Mouse (Mus musculus) spleen, postnatal 10 days (tissue): ENCODE results near the gene Map4k5.

Experiments used
- DNase-seq, 2 experiments: peaks; one replicate each; pipeline ENCODE4 v3.0.0; 2021 to 2022; ENCODE audit warnings: low spot score in 2 of 2

Map4k5 gene

GRCm38 (mm10) chr12:69887776-69888175 lies 5.2 kb downstream of the Map4k5 start:
- no peak for DNase-seq

DNA sequence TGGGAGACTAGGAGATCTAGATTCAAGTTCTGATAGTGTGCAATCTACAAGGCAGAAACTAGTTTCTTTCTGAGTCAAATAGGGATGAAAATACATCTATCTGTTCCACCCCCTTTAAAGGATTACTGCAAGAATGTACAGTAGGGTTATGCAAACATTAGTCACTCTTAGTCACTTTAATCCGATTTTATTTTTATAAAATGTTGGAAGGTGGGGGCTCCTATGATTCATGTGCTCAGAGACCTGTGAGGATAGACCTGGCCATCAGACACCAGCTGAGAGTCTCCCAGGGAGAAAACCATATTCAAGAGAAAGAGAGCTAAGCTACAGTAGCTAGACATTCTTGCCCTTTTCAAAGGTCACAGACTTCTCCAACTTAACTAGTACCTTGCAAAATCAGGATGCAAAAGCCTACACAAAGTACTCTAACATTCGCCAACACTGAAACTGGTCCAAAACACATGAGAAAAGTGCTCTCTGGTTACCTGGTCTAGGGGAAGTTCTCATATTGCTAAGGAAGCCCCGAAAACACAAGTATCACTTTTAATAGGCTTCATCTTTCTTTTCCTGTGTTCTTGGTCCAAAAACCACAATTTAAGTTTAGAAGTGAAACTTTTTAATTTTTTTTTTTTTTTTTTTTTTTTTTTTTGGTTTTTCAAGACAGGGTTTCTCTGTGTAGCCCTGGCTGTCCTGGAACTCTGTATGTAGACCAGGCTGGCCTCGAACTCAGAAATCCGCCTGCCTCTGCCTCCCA lies 7.7 kb downstream of the Map4k5 start:
- no peak for DNase-seq

DNA sequence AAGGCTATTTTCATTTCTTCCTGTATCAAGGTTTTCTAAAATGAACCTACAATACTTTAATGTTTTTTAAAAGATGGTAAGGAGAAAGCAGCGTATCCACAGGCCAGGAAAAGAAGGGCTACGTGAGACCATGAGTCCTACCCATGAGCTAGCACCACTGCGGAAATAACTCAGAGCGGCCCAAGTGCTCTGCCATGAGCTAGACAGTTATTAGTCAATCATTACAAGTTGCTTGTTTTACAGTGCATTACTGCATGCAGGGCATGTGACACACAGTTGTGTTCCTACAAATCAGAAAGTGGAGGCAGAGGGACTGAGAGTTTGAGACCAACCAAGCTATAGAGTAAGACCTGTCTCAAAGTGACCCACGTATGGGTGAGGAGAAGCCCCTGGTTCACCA lies 8.9 kb downstream of the Map4k5 start:
- DNase-seq, result no peak

DNA sequence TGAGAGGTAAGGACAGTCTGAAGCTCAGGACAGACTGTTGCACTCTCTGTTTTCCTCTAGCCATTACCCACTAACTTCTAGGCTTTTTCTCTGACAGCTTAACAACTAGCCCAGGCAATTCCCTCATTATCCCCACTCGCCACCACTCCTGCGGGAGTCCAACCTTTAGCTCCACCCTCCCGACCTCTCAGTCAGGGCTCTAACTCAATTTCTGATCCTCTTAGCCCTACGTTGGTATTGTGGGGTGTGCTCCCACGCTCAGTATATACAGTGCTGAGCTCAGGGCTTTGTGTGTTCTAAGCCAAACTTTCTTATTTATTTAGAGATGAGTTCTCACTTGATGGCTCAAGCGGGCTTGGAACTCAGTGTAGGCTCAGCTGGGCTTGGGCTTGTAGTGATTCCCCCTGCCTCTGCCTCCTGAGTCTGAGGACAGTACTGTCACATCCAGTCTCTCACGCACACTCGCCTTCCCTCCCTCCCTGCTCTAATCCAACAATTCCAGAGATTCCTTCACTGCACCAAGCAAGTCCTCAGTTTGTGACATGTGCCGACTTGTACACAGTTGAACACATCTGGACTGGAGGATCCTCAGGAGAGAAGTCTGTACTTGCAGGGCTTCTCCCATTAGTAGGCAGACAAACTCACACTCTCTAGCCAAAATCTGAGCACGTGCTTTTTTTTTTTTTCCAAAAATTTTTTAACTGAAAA lies 11.6 kb downstream of the Map4k5 start:
- DNase-seq, result no peak

DNA sequence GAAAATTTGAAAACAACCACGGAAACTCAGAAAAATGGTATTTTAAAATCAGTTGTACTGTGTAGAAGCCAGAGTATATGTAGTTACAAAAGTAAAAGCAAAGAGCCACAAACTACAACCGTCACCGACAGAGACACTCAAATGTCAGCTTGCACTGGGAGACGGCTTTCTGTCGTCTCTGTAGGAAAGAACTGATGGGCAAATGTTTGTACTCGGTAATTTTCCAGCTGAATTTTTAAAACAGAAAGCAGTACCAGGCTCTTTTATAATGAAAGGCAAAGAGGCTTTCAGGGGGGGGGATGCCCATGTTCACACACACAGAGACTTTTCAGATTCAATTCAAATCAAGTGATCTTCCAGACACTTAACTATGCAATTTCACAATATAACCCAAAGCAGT lies 13.3 kb downstream of the Map4k5 start:
- no peak for DNase-seq

GRCm38 (mm10) chr12:69879172-69879665 lies 13.8 kb downstream of the Map4k5 start:
- DNase-seq, result no peak

DNA sequence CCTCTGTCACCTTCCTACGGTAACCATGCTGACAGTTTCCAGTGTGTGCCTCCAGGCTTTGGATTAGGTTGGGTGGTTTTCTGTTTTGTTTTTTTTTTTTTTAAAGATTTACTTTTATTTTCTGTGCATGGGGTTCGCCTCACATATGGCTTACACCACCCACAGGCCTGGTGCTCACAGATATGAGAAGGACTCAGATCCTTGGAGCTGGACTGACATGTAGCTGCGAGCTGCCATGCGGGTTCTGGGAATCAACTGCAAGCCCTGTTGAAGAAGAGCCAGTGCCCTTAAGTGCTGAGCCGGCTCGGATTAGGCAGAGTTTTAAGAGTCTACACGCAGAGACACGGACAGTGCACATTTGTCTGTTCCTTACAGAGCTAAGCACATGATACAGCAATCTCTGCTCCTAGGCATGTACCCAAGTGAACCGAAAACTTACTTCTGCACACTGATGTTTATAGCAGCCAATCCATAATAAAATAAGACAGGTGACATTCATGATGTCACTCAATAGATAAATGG lies 15.1 kb downstream of the Map4k5 start:
- no peak for DNase-seq

GRCm38 (mm10) chr12:69871632-69872031 lies 21.4 kb downstream of the Map4k5 start:
- DNase-seq, result no peak

GRCm38 (mm10) chr12:69867338-69867737 lies 25.7 kb downstream of the Map4k5 start:
- no peak for DNase-seq

DNA sequence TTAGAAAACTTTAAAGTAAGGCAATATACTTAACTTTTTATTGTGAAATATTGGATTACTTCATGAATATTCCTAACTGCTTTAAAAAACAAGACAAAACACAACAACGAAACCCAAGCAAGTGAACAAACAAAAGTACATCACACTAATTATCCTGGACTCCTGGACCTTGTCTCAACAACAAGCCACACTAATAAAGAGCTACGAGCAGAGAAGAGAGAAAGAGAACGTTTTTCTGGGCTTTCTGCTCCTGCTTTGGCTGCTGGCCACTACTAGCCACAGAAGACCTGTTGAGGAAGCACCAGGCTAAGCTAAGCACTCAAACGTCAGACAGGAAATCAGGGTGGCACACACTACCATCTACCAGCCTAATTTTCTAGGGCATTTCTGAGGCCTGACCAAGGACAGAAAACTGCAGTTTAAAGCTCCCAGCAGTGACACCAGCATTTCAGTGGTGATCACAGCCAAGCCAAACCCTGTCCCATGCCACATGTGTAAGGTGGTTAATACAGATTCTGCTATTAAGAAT lies 28.8 kb downstream of the Map4k5 start:
- DNase-seq, result no peak

DNA sequence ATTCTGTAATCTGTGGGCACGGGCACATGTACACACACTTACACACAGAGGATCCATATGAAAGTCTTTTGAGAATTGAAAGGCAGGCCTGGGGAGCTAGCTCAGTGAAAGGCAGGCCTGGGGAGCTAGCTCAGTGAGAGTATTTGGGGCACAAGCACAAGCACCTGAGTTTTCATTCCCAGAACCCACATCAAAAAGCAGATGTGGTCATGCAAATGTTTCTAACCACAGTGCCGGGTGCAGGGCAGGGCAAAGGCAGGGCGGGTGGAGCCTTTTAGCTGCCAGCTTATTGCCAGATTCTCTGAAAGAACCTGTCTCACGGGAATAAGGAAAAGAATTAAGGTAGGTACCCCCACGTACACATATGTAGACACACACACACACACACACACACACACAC lies 29.5 kb downstream of the Map4k5 start:
- DNase-seq, result peak in 1 of 2 experiments; percentile 47

GRCm38 (mm10) chr12:69858847-69859246 lies 34.2 kb downstream of the Map4k5 start:
- DNase-seq, result no peak

DNA sequence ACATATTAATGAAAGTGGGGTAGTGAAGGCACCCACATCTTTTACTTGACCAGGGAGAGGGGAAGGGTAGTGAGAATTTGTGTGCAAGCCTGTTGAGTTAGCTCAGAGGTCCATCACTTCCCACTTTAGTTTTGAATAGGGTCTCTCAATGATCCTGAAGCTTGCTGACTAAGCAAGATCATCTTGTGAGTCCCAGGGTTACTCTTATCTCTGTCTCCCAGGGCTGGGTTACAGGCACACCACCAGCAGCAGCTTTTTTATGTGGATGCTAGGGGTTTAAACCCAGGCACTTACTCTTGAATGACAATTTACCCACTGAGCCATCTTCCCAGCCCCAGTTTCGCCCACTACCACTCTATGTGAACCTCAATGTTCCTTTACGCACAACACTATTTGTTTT lies 35.4 kb downstream of the Map4k5 start:
- no peak for DNase-seq

GRCm38 (mm10) chr12:69856398-69856797 lies 36.6 kb downstream of the Map4k5 start:
- DNase-seq, result no peak

- no peak for DNase-seq
Observed at GRCm38 (mm10) chr12:69855641-69856300, 37.2 kb downstream of the Map4k5 start.

GRCm38 (mm10) chr12:69853942-69854341 lies 39.1 kb downstream of the Map4k5 start:
- no peak for DNase-seq

DNA sequence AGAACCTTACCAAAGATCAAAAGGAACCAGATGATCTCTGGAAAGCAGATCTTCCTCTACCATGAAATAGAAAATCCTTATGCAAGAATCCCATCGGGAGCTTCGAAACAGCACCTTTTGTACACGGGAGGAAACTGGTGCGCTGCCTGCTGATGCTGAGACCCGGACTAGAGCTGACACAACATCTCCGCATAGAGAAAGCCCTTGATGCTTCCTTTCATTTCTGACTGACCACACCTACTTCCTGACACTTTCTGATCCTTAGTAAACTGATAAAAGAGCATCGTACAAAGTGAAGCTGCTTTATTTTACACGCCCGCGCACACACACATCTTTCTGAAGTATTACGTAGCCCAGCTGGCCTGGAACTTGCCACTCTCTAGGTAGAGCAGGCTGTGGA lies 39.6 kb downstream of the Map4k5 start:
- DNase-seq, result no peak

DNA sequence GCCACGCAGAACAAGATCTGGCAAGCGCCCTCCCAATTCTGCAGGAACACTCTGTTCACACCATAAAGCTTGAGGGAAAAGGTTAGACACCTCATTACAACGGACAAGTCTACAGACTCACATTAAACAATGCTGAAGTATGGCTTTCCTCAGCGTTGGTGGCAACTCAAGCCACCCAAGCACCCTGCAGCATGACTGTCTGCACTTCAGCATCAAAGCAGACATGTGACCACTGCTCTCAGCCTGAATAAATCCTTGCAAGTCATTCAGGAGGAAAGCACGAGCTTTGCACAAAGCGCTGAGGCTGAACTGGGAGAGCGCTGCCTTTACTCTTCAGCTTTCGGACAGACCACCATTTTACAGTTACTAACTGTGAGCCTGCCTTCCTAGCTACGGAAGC lies 40.7 kb downstream of the Map4k5 start:
- DNase-seq, result no peak

- DNase-seq, result no peak
Observed at GRCm38 (mm10) chr12:69848083-69848878, 44.7 kb downstream of the Map4k5 start.

GRCm38 (mm10) chr12:69846499-69846898 lies 46.5 kb downstream of the Map4k5 start:
- no peak for DNase-seq

GRCm38 (mm10) chr12:69845722-69846121 lies 47.3 kb downstream of the Map4k5 start:
- DNase-seq, result no peak
